Mouse (Mus musculus) pancreas, adult 10 weeks (tissue): ENCODE data around the gene Flywch2. TPM values are rescaled to one million over a fixed set of nuclear protein-coding genes. Genes with fewer than 3 reads are reported as not detected.

Source experiments
- polyA plus RNA-seq: library from polyadenylated mRNA; stranded (reverse); fragments of 350-450 nt; fragmentation: Illumina TruSeq; extraction: RNeasy Lipid Tissue Mini Kit (QIAGEN cat#74804); gene quantifications from one replicate; pipeline ENCODE4 v1.2.3, GENCODE M21; 2015; ENCODE audit warnings: low read depth, low replicate concordance; ENCODE audit not compliant: insufficient read depth

Flywch2 gene
- polyA plus RNA-seq = 1.3 TPM

DNA sequence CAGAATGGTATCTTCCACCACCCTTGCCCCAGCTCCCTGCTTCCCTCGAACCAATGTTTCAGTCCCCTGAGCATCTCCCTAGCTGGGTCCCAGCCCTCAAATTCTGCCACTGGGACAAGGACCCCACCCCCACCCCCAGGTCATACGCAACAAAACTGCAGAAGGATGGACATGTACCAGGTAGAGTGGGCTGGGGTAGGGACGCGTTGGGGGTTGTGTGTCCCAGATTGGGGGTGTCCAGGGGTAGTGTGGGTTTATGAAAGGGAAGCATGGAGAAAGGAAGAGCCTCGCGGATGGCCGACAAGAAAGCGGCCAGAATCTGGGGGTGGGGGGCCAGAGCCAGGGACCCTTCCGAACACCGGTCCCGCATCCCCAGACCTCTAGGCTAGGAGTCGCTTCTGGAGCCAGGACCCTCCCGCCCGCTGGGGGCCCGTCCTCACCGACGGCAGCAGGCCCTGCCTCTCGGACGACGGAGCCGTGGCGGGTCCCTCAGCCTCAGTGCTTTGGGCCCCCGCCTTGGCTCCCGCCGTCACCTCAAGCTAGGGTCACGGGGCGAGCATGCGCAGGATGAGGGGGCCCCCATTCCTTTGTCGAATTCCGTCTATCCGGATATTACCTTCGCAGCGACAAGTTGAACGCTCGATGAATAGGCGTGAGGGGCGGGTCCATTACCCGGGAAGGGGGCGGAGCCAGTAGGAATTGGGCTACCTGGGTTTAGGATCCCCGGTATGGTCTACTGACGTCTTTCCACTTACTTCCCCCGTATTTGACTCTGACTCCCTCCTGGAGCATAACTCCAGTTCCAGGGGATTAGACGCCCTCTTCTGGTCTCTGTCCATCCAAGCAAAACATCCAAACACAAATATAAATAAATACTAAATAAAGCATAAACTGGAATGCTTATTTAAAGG is at the start of gene Flywch2:
Flywch2 (minus strand) TSS at position 521 of the 911 bp plus-strand sequence.

DNA sequence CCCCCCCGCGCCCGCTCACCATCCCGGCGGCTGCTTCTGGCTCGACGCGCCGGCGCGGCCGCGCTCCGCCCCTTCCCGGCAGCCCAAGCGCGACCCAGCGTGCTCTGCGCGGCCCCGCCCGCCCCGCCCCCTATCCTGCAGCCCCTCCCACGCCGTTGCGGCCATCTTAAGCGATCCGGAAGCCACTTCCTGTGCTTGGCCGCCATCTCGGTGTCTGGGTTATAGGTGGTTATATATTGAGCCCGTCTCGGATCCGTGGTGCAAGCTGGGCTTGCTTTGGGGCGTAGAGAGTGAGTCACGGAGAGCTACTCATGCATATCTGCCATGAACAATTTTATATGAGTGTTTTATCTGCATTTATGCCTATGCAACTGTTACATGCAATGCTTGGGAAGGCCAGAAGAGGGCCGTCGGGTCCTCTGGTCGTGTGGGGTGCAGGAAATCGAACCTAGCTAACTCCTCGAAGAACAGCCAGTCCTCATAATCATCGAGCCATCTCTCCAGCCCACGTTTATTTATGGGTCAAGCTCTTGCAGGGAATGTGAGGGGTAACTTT is 43.3 kb upstream of the Flywch2 start, which contains the start of gene Elob:
Elob (minus strand) TSS at position 73 of the 556 bp plus-strand sequence.

DNA sequence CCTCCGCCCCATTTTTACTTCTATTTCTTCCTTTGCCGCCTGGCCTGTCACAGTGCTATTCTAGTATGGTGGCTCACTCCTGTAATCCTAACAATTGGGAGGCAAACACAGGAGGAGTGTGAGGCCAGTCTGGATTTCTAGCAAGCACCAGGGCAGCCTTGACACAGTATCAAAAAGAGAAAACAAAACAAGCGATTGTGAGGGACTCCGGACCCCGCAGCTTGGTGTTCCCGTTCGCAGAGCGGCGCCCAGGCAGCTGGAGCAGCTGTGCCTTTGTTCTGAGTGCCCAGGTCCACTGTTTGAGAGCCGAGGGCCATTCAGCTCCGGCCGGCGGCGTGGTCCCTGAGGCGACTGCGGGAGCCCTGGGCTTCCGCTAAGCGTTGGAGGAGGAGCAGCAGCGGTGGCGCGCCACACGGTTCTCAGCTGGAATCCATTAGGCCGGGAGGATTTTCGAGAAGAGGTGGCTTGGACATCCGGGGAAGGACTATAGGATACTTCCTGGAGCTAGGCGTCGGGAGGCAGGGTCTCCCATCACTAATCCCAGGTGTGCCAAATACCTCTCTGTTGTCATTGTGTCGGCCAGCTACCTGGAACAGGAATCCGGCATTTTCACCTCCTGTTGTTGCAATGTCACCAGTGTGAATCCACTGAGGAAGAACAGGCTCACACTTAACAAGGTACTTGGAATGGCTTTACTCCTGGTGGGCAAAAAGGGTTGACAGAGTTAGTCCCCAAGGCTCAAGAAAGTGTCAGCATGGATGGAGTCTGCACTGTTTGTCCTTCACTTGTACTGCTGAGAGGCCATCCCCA is 4.6 kb upstream of the Flywch2 start, which contains the start of gene Srrm2:
Srrm2 (plus strand) TSS at position 264 of the 810 bp plus-strand sequence.

DNA sequence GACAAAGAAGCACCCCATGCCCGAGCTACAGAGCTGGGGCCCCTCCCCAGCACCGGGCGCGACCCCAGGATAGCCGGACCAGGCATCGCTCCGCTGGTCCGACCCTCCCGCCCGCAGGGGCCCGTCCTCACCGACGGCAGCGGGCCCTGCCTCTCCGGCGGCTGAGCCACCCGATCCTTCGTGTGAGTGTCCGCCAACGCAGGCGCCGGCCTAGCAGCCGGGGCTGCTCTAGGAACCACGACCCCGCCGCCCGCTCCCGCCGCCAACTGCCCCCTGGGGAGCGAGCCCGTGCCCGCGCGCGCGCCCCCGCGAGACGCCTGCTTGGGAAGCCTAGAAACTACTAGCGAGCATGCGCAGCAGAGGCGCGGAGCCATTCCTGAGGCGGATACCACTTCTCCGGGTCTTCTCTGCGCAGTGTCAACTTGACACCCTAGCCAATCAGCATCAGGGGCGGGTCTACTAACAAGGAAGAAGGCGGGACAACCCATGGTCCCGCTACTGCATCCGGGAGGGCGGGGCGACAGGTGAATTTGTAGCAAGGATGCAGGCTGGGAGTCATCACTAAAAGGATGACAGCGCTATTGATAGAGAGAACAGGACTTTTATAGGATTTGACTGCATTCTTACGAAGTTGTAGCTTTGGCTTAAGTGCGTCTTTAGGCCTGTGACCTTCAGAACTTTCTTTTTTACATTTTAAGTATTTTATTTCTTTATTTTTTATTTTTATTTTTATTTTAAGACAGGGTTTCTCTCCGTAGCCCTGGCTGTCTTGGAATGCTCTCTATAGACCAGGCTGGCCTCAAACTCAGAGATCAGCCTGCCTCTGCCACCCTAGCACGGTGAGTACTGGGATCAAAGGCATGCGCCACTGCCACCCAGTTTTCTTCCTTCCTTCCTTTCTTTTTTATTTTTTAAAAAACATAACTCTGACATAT is 14.3 kb downstream of the Flywch2 start, which contains the start of gene Flywch1:
Flywch1 (minus strand) TSS at position 319 of the 935 bp plus-strand sequence.

DNA sequence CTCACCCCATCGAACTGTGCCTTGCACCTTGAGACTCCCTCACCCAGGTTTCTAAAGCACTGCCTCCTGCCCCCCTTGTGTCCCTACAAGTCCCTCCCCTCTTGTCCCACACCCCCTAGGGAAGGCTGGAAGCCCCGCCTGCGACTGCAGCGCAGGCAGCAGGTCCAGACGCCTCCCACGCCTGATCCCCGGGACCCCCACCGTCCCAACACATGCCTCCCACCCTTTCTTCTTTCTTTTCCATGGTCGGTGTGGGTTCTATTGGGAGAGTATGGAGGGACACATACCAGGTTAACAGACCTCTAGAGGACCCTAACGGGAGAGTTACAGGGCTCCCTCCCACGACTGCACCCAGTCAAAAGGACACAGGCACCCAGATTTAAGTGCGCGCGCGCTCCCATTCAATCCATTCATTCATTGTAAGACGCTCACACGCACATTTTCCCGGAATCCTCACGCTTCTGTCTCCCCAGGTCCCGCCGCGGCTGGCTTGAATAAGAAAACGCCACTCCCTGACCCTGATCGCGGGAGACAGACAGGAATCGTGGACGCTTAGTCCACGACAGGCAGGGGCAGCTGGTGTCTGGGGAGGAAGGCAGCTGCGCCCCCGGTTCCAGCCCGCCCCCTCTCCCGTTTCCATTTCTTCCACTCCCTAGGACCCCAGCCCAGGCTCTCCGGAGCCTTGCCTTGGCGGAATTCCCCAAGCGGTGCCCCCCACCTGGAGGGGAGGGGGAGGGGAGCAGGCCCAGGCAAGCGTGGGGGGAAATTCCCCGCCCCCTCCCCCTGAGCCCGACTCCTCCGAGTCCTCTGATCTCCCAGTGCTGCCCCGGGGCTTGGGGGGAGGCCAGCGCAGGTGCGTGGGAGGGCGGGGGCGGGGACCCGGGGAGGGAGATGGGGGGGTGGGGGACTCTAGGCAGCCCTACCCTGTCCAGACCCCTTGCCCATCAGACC is 40.3 kb downstream of the Flywch2 start, which contains the start of gene Kremen2:
Kremen2 (minus strand) TSS at position 533 of the 951 bp plus-strand sequence.

DNA sequence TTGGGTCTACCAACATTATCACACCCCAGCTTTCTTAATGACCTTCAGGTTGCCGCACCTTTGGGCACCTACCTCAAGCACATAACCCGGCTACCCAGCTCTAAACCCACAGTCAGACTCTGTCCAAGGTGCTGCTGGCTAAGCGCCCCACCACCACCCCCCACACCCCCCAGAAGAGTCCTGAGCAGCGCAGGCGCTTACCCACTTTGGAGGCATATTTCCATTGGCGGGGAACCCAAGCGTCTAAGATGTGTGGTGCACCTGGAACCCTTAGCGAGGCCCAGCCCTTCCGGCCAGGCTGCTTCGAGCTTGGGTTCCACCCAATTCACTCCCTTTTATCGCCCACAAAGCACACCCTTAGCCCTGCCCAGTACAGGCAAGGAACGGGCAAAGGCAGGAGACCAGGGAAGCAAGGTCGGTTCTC is 45.3 kb downstream of the Flywch2 start, which contains the start of gene Paqr4:
Paqr4 (minus strand) TSS at position 270 of the 424 bp plus-strand sequence.

Other genes with a start within 250 kb of the Flywch2 start
- gene Zfp213, start 221.8 kb downstream of the Flywch2 start, polyA plus RNA-seq = 2.1 TPM
- gene Zfp13, start 186.6 kb downstream of the Flywch2 start, polyA plus RNA-seq = 4.2 TPM
- not detected for gene Zscan10, start 185.2 kb downstream of the Flywch2 start, polyA plus RNA-seq
- gene Mmp25, start 140.8 kb downstream of the Flywch2 start, polyA plus RNA-seq = 0.24 TPM
- gene Bicdl2, start 125.6 kb downstream of the Flywch2 start, polyA plus RNA-seq = 2.9 TPM
- gene Hcfc1r1, start 112.5 kb downstream of the Flywch2 start, polyA plus RNA-seq = 44.8 TPM
- gene Thoc6, start 112.2 kb downstream of the Flywch2 start, polyA plus RNA-seq = 3.1 TPM
- 9.0 TPM for gene Tnfrsf12a, start 108.6 kb downstream of the Flywch2 start, polyA plus RNA-seq
- 4.2 TPM for gene Cldn6, start 106.8 kb downstream of the Flywch2 start, polyA plus RNA-seq
- 3.5 TPM for gene Cldn9, start 102.1 kb downstream of the Flywch2 start, polyA plus RNA-seq
- not detected for gene 1520401A03Rik, start 63.3 kb downstream of the Flywch2 start, polyA plus RNA-seq
- 3.3 TPM for gene Pkmyt1, start 59.7 kb downstream of the Flywch2 start, polyA plus RNA-seq
- 5.0 TPM for gene Paqr4, start 45.2 kb downstream of the Flywch2 start, polyA plus RNA-seq
- gene Kremen2, start 40.2 kb downstream of the Flywch2 start, polyA plus RNA-seq = not detected
- 9.7 TPM for gene Flywch1, start 14.5 kb downstream of the Flywch2 start, polyA plus RNA-seq
- 176 TPM for gene Srrm2, start 4.5 kb upstream of the Flywch2 start, polyA plus RNA-seq
- 116 TPM for gene Elob, start 43.1 kb upstream of the Flywch2 start, polyA plus RNA-seq
- not detected for gene Prss33, start 50.0 kb upstream of the Flywch2 start, polyA plus RNA-seq
- gene Prss32, start 57.8 kb upstream of the Flywch2 start, polyA plus RNA-seq = not detected
- not detected for gene Prss41, start 58.1 kb upstream of the Flywch2 start, polyA plus RNA-seq
- gene Prss21, start 82.0 kb upstream of the Flywch2 start, polyA plus RNA-seq = not detected
- not detected for gene Dcpp1, start 94.8 kb upstream of the Flywch2 start, polyA plus RNA-seq
- not detected for gene Dcpp2, start 94.8 kb upstream of the Flywch2 start, polyA plus RNA-seq
- gene Dcpp3, start 131.4 kb upstream of the Flywch2 start, polyA plus RNA-seq = not detected
- gene Sbp, start 155.6 kb upstream of the Flywch2 start, polyA plus RNA-seq = not detected
- gene Sbpl, start 169.2 kb upstream of the Flywch2 start, polyA plus RNA-seq = not detected
- not detected for gene Prss30, start 194.5 kb upstream of the Flywch2 start, polyA plus RNA-seq
- not detected for gene Prss22, start 212.0 kb upstream of the Flywch2 start, polyA plus RNA-seq